Mouse (Mus musculus) CH12.LX (cell line): ENCODE measurements around the gene Itga9. TPM values are rescaled to one million over a fixed set of nuclear protein-coding genes. Genes with fewer than 3 reads are reported as not detected.

Source experiments
- DNase-seq: peaks from one replicate; pipeline ENCODE4 v3.0.0-alpha.2; 2013; ENCODE audit errors: extremely low read depth
- H3K27ac ChIP-seq: 2 replicates; pipeline ENCODE4 v1.5.1; 2012; ENCODE audit warnings: low read depth, mild to moderate bottlenecking, control low read depth, moderate library complexity; ENCODE audit not compliant: insufficient read depth
- H3K27me3 ChIP-seq: replicated peaks from 2 replicates; pipeline ENCODE3; 2012; ENCODE audit warnings: inconsistent platforms
- H3K36me3 ChIP-seq, 2 experiments: replicated peaks in 1 of 2; 2 replicates each; pipeline versions ENCODE3 to v1.6.1; 2012; ENCODE audit warnings: inconsistent platforms in 1 of 2, low read length in 1 of 2, mild to moderate bottlenecking in 1 of 2, mixed read lengths in 1 of 2, moderate library complexity in 1 of 2; ENCODE audit not compliant: control insufficient read depth in 1 of 2, insufficient read depth in 1 of 2
- H3K4me1 ChIP-seq, 2 experiments: 2 replicates each; pipeline ENCODE4 v1.6.1; 2012; ENCODE audit warnings: inconsistent platforms in 1 of 2, moderate library complexity in 1 of 2; ENCODE audit not compliant: insufficient read depth in 2 of 2, control insufficient read depth in 1 of 2
- H3K4me2 ChIP-seq: 2 replicates; pipeline ENCODE4 v1.6.1; 2012; ENCODE audit warnings: low read depth, mild to moderate bottlenecking, control low read depth; ENCODE audit not compliant: poor library complexity, insufficient read depth, severe bottlenecking
- H3K4me3 ChIP-seq, 3 experiments: fragments of 150-350 bp in 1 of 3; sonication (generic) in 1 of 3; replicated peaks in 1 of 3; 2 replicates each; pipeline versions ENCODE3 to v1.5.1; 2011 to 2012; ENCODE audit warnings: low read depth in 2 of 3, low read length in 2 of 3, mild to moderate bottlenecking in 2 of 3, moderate library complexity in 2 of 3, control low read depth in 1 of 3, improper control_type of control experiment in 1 of 3, inconsistent platforms in 1 of 3, mixed read lengths in 1 of 3; ENCODE audit not compliant: poor library complexity in 1 of 3
- H3K79me2 ChIP-seq: replicated peaks from 2 replicates; pipeline ENCODE4 v1.6.1; 2012; ENCODE audit warnings: mild to moderate bottlenecking, moderate library complexity; ENCODE audit not compliant: control insufficient read depth, poor library complexity, insufficient read depth, severe bottlenecking; ENCODE audit errors: extremely low read depth
- H3K9ac ChIP-seq: 2 replicates; pipeline ENCODE4 v1.6.1; 2012; ENCODE audit warnings: low read depth, mild to moderate bottlenecking, control low read depth, moderate library complexity; ENCODE audit not compliant: insufficient read depth
- H3K9me3 ChIP-seq: replicated peaks from 2 replicates; pipeline ENCODE3; 2012; ENCODE audit warnings: low read length, inconsistent platforms, mixed read lengths
- BHLHE40 ChIP-seq: IDR thresholded peaks from 2 replicates; pipeline ENCODE4 v1.6.1; 2011; ENCODE audit warnings: mild to moderate bottlenecking, low read depth, low read length, improper control_type of control experiment
- CHD1 ChIP-seq: IDR thresholded peaks from 2 replicates; pipeline ENCODE4 v1.6.1; 2012; ENCODE audit warnings: low read depth, low read length, improper control_type of control experiment, inconsistent platforms
- CHD2 ChIP-seq: IDR thresholded peaks from 2 replicates; pipeline ENCODE4 v1.6.1; 2011; ENCODE audit warnings: low read length, improper control_type of control experiment
- CTCF ChIP-seq, 2 experiments: IDR thresholded peaks in 1 of 2; conservative IDR thresholded peaks in 1 of 2; 2 replicates each; pipeline ENCODE4 v1.5.1; 2011 to 2012; ENCODE audit warnings: low read depth in 2 of 2, low read length in 2 of 2, improper control_type of control experiment in 1 of 2, inconsistent platforms in 1 of 2, mild to moderate bottlenecking in 1 of 2, moderate library complexity in 1 of 2
- E2F4 ChIP-seq: IDR thresholded peaks from 2 replicates; pipeline ENCODE4 v1.6.1; 2011; ENCODE audit warnings: low read depth, low read length, improper control_type of control experiment; ENCODE audit not compliant: insufficient replicate concordance
- EP300 ChIP-seq: IDR thresholded peaks from 2 replicates; pipeline ENCODE4 v1.6.1; 2011; ENCODE audit warnings: low read length, improper control_type of control experiment
- HCFC1 ChIP-seq: IDR thresholded peaks from 2 replicates; pipeline ENCODE4 v1.6.1; 2012; ENCODE audit warnings: low read depth, mild to moderate bottlenecking, inconsistent platforms, low read length, improper control_type of control experiment
- JUN ChIP-seq: IDR thresholded peaks from 2 replicates; pipeline ENCODE4 v1.6.1; 2011; ENCODE audit warnings: low read depth, mild to moderate bottlenecking, low read length, improper control_type of control experiment, moderate library complexity; ENCODE audit not compliant: insufficient read depth
- JUND ChIP-seq: conservative IDR thresholded peaks from 2 replicates; pipeline ENCODE4 v1.6.1; 2011; ENCODE audit warnings: low read depth, low read length, improper control_type of control experiment
- MAX ChIP-seq: IDR thresholded peaks from 2 replicates; pipeline ENCODE4 v1.6.1; 2011; ENCODE audit warnings: low read length, improper control_type of control experiment
- MAZ ChIP-seq: IDR thresholded peaks from 2 replicates; pipeline ENCODE4 v1.6.1; 2012; ENCODE audit warnings: low read depth, mild to moderate bottlenecking, inconsistent platforms, low read length, improper control_type of control experiment, moderate library complexity
- MEF2A ChIP-seq: IDR thresholded peaks from 2 replicates; pipeline ENCODE4 v1.6.1; 2014; ENCODE audit warnings: low read depth, mild to moderate bottlenecking, inconsistent platforms, low read length, improper control_type of control experiment, borderline replicate concordance
- MYC ChIP-seq: IDR thresholded peaks from 2 replicates; pipeline ENCODE4 v1.6.1; 2011; ENCODE audit warnings: low read depth, mild to moderate bottlenecking, improper control_type of control experiment, low read length
- NELFE ChIP-seq: IDR thresholded peaks from 2 replicates; pipeline ENCODE4 v1.6.1; 2011; ENCODE audit warnings: low read depth, low read length, improper control_type of control experiment
- NRF1 ChIP-seq: IDR thresholded peaks from 2 replicates; pipeline ENCODE4 v1.6.1; 2014; ENCODE audit warnings: low read depth, mild to moderate bottlenecking, inconsistent platforms, low read length, improper control_type of control experiment, moderate library complexity
- PAX5 ChIP-seq: IDR thresholded peaks from 2 replicates; pipeline ENCODE4 v1.6.1; 2012; ENCODE audit warnings: low read length, inconsistent platforms, mixed read lengths
- POLR2A ChIP-seq: IDR thresholded peaks from 2 replicates; pipeline ENCODE4 v1.6.1; 2011; ENCODE audit warnings: low read depth, mild to moderate bottlenecking, improper control_type of control experiment, low read length
- POLR2AphosphoS2 ChIP-seq: IDR thresholded peaks from 2 replicates; pipeline ENCODE4 v1.6.1; 2011; ENCODE audit warnings: low read depth, low read length, improper control_type of control experiment
- RAD21 ChIP-seq: IDR thresholded peaks from 2 replicates; pipeline ENCODE4 v1.6.1; 2011; ENCODE audit warnings: low read depth, mild to moderate bottlenecking, low read length, improper control_type of control experiment, moderate library complexity
- SMC3 ChIP-seq: IDR thresholded peaks from 2 replicates; pipeline ENCODE4 v1.6.1; 2011; ENCODE audit warnings: low read depth, low read length, improper control_type of control experiment
- TBP ChIP-seq: conservative IDR thresholded peaks from 2 replicates; pipeline ENCODE4 v1.6.1; 2011; ENCODE audit warnings: low read depth, low read length, improper control_type of control experiment
- TCF12 ChIP-seq: IDR thresholded peaks from 2 replicates; pipeline ENCODE4 v1.6.1; 2014; ENCODE audit warnings: low read depth, mild to moderate bottlenecking, inconsistent platforms, low read length, improper control_type of control experiment
- USF1 ChIP-seq: IDR thresholded peaks from 2 replicates; pipeline ENCODE4 v1.6.1; 2014; ENCODE audit warnings: low read depth, mild to moderate bottlenecking, inconsistent platforms, low read length, improper control_type of control experiment
- USF2 ChIP-seq: conservative IDR thresholded peaks from 2 replicates; pipeline ENCODE4 v1.6.1; 2011; ENCODE audit warnings: low read depth, low read length, improper control_type of control experiment
- ZKSCAN1 ChIP-seq: IDR thresholded peaks from 2 replicates; pipeline ENCODE4 v1.6.1; 2012; ENCODE audit warnings: low read depth, inconsistent platforms, low read length, improper control_type of control experiment, borderline replicate concordance
- ZNF384 ChIP-seq: IDR thresholded peaks from 2 replicates; pipeline ENCODE4 v1.6.1; 2012; ENCODE audit warnings: low read depth, low read length, improper control_type of control experiment, inconsistent platforms
- dilution Hi-C: fragments of 300-500 bp; cut with MboI; formaldehyde crosslinking; loops from 2 replicates; pipeline ENCODE4 v1.14.3; 2020; ENCODE audit warnings: low sequenced_read_pairs; ENCODE audit not compliant: extremely low pct_unique_long_range_greater_than_20kb, extremely low pct_ligation_motif_present
- in situ Hi-C: fragments of 300-500 bp; cut with MboI; formaldehyde crosslinking; loops from 3 replicates; pipeline ENCODE4 v1.14.3; 2019; ENCODE audit warnings: low sequenced_read_pairs, low pct_ligation_motif_present, low pct_unique_long_range_greater_than_20kb, mixed read lengths
- polyA plus RNA-seq: library from polyadenylated mRNA; unstranded; fragments of >175 nt; gene quantifications from 2 replicates; pipeline ENCODE4 v1.2.1, GENCODE M21; 2012; ENCODE audit warnings: low read depth; ENCODE audit not compliant: insufficient read length
- total RNA-seq, 2 experiments: library from RNA; depleted of rRNA; stranded (reverse); fragments of 300-350 nt in 1 of 2; fragments of >200 nt in 1 of 2; gene quantifications; 2 replicates each; pipeline ENCODE4 v1.2.3; 2012 to 2014

Itga9 gene
- total and polyA plus RNA-seq, 3 experiments: 0.19 TPM; not detected in 2

- peaks cover 3% of the 10 kb centered on the region for H3K9me3 ChIP-seq
- no peak overlapping the region for H3K9ac ChIP-seq
- dilution Hi-C loops: no loop called here
Measured at GRCm38 (mm10) chr9:118684343-118684742, 77.9 kb downstream of the Itga9 start.

GRCm38 (mm10) chr9:118686166-118686961, 79.9 kb downstream of the Itga9 start:
- no peak overlapping the region for H3K4me3 ChIP-seq
- no peaks in the 10 kb centered on the region for H3K79me2 ChIP-seq
- dilution Hi-C loops: no loop called here
- peaks cover 3% of the 10 kb centered on the region for H3K9me3 ChIP-seq
- no peak for TF ChIP-seq E2F4
- TF ChIP-seq TBP: no peak
- TF ChIP-seq CTCF (conservative IDR thresholded peaks at IDR 0.05 in 1 of 2, IDR thresholded peaks at IDR 0.05 in 1 of 2; ENCODE audit: low read depth in 2 of 2, low read length in 2 of 2): no peak
- no peak for TF ChIP-seq NELFE
- TF ChIP-seq POLR2A: no peak
- no peak for TF ChIP-seq MEF2A
- no peak for TF ChIP-seq USF2
- no peak for TF ChIP-seq CHD1
- no peak for TF ChIP-seq JUND
- no peak for TF ChIP-seq PAX5
- TF ChIP-seq EP300: no peak
- TF ChIP-seq MYC: no peak
- no peak for TF ChIP-seq POLR2AphosphoS2
- no peak for TF ChIP-seq JUN
- TF ChIP-seq BHLHE40: no peak
- no peak for TF ChIP-seq MAZ
- no peak for TF ChIP-seq CHD2
- TF ChIP-seq ZKSCAN1: no peak
- no peak for TF ChIP-seq MAX
- in situ Hi-C loops: no loop called here
- H3K27ac ChIP-seq: no peak overlapping the region
- no peaks in the 10 kb centered on the region for H3K4me1 ChIP-seq
- DNase-seq: no peak
- H3K9ac ChIP-seq: no peak overlapping the region
- H3K4me2 ChIP-seq: no peak overlapping the region
- H3K36me3 ChIP-seq: no peaks in the 10 kb centered on the region
- peaks cover 14% of the 10 kb centered on the region for H3K27me3 ChIP-seq

More at GRCm38 (mm10) chr9:118684343-118684742, 77.9 kb downstream of the Itga9 start:
- Histone ChIP-seq H3K4me1 (no peaks in the 10 kb centered on the region), H3K4me3 (no peak overlapping the region), H3K27ac (no peak overlapping the region), H3K36me3 (no peaks in the 10 kb centered on the region), H3K27me3 (peaks cover 10% of the 10 kb centered on the region), H3K79me2 (no peaks in the 10 kb centered on the region), H3K4me2 (no peak overlapping the region)
- in situ Hi-C loops: no loop called here
- TF ChIP-seq CHD2 (no peak), TCF12 (no peak), CTCF (conservative IDR thresholded peaks at IDR 0.05 in 1 of 2, IDR thresholded peaks at IDR 0.05 in 1 of 2; ENCODE audit: low read depth in 2 of 2, low read length in 2 of 2) (peak in 1 of 2 experiments; percentile 50; a peak in 2 of 4 replicates), EP300 (no peak), SMC3 (peak; percentile 23; the same call in 1 of the 2 replicates), TBP (no peak), E2F4 (no peak), CHD1 (no peak), RAD21 (peak; percentile 58), HCFC1 (no peak), ZNF384 (no peak), USF1 (no peak), NRF1 (no peak)
- DNase-seq: peak; percentile 22
